Mouse (Mus musculus) retina, adult 2 months (tissue): ENCODE results near the gene Top2a.

Source experiments
- DNase-seq: peaks from one replicate; pipeline ENCODE4 v3.0.0-alpha.2; 2012; ENCODE audit warnings: low read depth, low spot score

The Top2a gene

DNA sequence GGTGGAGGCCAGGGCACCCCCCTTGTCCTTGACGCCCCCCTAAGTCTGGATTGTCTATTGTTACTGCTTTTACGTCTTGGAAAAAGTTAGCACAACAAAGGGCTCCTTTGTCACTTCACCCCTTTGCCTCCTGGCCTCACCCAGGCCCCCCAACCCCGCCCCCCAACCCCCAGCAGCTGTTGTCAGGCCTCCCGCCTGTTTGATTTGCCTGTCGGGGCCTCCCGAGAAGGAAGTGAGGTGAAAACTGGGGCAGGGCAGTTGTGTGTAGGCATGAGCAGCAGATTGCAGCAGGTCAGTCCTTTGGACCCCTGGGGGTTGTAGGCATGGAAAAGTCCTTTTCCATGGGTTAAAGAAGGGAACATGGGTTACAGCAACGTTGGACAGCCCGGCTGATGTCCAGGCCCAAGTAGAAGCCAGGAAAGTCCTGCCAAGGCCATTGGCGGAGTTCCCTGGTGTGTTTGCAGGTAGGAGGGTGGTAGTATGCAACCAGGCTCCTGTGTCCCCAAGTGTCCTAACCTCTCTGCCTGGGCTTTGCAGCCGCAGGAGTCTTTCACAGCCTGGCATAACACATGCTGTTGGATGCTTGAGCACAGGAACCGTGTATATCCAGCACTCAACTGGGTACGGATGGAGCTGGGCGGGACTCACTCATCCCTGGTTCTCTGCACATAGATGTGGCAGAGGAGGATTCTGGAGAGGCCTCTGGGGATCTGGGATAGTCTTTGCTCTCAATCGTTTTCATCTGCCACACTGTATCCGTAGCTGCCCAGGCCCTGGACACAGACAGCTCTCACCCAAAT, 59.2 kb downstream of the Top2a start:
- DNase-seq: no peak

DNA sequence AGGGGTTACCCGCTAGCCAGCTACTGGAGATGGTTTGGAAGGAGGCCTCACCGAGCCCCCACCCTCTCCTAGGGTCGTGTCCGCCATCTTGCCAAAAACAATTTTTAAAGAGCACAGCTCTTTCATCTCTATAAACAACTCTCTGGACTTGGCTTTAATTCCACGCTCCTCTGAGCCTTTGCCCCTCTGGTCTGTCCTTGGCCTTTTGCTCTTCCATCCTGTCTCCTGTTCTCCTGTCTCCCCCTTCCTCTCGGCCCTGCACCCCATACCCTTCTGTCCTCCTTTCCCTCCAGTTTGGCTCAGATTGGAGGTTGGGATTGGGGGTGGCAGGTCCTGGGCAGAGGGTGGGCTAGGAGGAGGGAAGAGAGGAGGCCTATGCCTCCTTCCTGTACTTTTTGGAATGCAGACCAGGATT, 59.8 kb downstream of the Top2a start:
- no peak for DNase-seq

- DNase-seq: no peak
These were observed 60.6 kb downstream of the Top2a start for GRCm38 (mm10) chr11:98963191-98964021.

DNA sequence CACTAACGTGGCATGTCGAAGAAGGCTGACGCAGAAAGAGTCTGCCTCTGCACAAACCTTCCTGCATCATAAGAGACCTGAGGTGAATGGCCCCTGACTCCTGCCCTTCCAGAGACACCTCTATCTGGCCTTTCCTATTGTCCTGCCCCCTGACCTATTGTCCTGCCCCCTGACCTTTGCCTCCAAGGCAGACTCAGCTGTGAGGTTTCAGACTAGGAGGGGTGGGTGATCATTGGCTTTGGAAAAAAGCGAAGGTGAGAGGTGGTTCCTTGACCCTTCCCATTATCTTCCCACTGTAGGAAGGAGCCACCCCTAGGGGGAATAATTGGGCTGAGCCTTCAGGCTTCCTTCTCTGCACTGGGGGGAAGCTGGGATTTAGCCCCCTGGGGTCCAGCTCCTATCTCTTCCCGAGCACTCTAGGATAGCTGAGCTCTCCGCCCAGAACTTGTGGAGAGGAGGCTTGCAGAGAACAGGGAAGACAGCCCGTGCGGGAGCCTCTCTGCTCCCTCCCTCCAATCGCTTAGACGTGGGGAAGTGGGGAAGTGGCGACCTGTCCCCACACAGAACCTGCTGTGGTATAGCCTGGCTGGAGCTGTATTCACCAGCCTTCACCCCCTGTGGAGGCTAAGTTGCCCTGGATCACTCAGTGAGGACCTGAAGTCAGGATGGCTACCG, 61.4 kb downstream of the Top2a start:
- no peak for DNase-seq

DNA sequence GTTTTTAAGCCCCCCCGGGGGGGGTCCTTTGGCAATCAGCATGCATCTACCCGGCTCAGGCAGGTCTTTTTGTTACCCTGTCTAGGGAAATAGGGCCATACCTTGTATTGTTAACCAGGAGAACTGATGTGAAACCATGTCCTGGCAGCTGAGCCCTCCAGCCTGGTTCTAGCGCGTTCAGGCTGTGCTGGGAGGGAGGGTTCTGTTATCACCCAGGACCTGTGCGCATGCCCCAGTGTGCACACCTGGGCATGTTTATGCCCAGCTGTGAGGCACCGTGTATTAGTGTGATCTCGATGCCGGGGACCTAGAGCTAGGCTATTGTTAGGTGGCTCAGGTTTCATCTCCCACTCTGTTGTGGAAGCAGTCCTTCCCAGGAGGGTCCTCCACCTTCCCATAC, 62.2 kb downstream of the Top2a start:
- no peak for DNase-seq

GRCm38 (mm10) chr11:98961051-98961592, 62.9 kb downstream of the Top2a start:
- no peak for DNase-seq

DNA sequence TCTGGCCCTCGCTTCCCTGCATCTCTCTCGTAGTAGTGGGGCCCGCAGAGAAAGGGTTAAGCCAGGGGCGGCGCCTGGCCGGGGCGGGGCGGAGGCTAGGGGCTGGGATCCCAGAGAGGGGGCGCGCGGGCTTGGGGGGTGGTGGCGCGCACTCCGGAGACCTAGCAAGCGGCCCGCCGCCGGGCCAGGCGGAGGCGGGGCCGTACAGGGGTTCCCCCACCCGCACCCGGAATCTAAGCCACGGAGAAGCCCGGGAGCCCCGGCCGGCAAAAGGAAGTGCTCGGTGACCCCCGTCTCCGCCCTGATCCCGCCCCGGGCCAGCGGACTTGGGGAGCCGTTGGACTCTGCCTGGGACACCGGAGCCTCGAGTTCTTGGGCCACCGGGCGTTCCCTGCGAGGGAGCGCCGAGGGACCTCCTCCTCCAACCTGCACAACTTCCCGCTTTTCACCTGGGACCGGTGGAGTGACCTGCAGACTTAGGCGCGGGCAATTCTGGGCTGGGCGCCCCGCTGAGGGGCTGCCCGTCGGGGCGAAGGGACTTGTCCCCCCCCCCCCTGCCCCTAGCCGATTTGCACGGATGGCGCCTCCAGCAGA, 63.6 kb downstream of the Top2a start:
- DNase-seq: no peak

DNA sequence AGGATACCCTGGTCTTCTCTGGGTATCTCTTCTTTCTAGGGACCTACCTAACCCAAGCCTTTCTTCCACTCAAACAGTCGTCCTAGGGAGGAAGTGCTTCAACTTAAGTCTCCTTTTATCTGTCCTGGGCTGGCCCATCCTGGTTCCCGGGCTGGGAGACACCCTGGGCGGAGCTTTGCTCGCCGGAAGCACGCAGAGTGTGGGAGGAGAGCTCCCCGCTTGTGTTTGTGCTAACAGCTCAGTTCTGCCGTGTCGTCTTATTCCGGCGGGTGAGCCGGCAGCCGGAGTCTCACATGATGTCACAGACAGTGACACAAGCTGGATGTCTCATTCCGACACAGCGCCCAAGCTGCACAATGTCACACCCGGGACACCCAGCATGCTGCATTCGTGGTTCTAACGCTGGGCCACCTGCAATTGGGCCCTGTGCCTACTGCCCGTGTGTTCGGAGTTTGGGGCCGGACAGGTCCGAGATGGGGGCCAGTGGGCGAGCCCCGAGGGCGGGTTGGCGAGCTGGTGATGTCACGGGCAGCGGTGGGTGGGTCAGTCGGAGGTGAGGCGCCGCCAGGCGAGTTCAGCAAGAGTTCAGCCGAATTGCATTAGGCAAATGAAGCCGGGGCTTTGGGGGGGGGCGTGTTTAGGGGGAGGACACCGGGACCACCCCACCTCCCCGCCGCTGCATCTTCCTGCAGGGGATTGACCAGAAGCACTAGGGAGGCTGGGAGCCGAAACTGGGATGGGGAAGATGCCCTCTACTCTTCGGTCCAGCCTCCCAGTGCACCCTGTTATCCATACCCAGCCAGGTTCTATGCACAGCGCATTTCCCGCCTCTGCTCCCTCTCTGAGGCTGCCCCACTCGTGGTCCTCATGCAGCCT, 64.3 kb downstream of the Top2a start:
- DNase-seq: no peak

DNA sequence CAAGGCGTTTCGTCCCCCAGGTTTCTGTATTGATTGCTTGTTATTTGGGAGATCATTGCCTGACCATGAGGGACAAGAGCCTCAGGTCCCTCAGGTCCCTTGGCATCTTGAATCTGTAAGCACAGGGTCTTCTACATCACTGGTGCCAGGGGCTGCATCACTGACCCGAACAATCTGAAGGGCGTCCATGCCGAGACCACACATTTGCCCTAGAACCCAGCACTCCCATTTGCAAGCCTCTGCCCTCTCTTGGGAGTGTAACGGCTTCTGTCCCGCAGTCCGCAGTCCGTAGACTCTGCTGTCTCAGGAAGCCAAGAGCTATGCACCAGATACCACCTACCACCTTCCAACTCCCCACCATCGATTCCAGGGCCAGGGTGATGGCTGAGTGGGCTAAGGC, 67.6 kb downstream of the Top2a start:
- DNase-seq: no peak

DNA sequence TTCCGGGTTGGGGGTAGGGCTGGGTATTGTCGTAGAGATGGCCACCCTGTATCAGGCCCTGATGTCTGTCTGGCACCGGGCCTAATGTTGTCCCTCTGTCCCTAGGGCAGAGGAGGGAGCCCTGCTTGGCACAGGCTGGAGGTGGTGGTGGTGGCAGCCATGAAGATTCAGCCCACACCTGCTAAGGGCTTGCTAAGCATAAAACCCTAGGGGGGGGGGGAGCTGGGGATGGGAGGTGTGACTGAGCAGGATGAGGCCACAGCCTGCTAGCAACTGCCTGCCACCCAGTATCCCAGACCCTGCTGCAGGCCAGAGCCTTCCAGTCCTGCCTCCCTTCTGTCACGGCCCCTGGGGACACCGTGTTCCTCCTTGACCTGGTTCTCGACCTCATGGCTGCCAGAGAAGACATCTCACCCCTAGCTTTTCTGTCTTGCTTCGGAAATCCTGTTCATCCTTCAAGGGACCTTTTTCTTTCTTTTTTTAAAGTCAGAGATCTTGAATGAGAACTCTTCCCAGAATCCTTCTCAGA, 68.2 kb downstream of the Top2a start:
- DNase-seq: no peak

- DNase-seq: no peak
These were observed 68.9 kb downstream of the Top2a start for GRCm38 (mm10) chr11:98954801-98955706.

DNA sequence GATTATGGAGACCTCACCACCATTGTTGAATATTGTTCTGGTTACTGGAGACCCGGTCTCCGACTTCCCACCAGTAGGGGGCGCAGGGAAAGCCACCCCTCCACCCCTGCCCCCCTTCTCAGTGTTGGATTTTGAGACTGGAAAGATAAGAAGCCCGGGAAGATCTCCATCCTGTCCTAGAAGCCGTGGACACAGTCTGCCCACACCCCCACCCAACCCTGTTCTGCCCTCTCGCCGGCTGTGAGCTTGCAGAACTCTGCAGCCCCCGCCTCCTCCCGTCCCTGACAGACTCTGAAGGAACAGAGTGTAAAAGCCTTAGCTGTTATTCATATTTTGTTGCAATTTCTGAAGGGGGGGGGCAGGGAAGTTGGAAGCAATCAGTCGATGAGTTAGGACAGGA, 69.6 kb downstream of the Top2a start:
- no peak for DNase-seq

GRCm38 (mm10) chr11:98953835-98954320, 70.1 kb downstream of the Top2a start:
- DNase-seq: no peak

GRCm38 (mm10) chr11:98953361-98953760, 70.6 kb downstream of the Top2a start:
- DNase-seq: no peak

GRCm38 (mm10) chr11:98952736-98953135, 71.3 kb downstream of the Top2a start:
- DNase-seq: no peak

DNA sequence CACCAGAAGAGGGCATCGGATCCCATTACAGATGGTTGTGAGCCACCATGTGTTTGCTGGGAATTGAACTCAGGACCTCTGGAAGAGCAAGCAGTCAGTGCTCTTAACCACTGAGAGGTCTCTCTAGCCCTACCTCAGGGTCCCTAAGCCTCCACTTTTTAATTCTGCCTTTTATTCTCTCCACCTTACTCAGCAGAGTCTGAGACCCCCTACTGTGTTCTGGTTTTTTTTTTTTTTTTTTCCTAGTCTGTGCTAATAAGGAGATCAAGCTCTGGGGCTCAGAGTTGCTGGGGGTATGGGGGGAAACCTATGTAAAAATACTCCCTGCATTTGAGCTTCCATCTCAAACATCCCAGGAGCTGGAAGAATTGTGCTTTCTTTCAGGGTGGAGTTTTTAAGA, 71.9 kb downstream of the Top2a start:
- no peak for DNase-seq

GRCm38 (mm10) chr11:98951026-98951906, 72.7 kb downstream of the Top2a start:
- DNase-seq: no peak

GRCm38 (mm10) chr11:98950484-98950883, 73.5 kb downstream of the Top2a start:
- no peak for DNase-seq
